Mouse (Mus musculus) limb, embryonic 12.5 days (tissue): ENCODE results near the gene Emsy. TPM values are rescaled to one million over a fixed set of nuclear protein-coding genes. Genes with fewer than 3 reads are reported as not detected.

Experiments
- ATAC-seq: fragments of 200-750 bp; cut with Nextera tagmentation; 2 replicates; pipeline ENCODE4 v1.8.0; 2017; ENCODE audit warnings: low read depth, moderate TSS enrichment; ENCODE audit not compliant: insufficient number of reproducible peaks, insufficient read depth, low FRiP score, low TSS enrichment
- H3K27ac ChIP-seq: fragments of 300-500 bp; sonication (generic); 2 replicates; pipeline ENCODE4 v1.5.1; 2016; ENCODE audit warnings: mild to moderate bottlenecking, moderate library complexity
- H3K27me3 ChIP-seq: fragments of 300-500 bp; sonication (generic); 2 replicates; pipeline ENCODE4 v1.6.1; 2016; ENCODE audit warnings: mild to moderate bottlenecking, moderate library complexity
- H3K36me3 ChIP-seq: fragments of 300-500 bp; sonication (generic); 2 replicates; pipeline ENCODE4 v1.6.1; 2016; ENCODE audit warnings: mild to moderate bottlenecking, moderate library complexity
- H3K4me1 ChIP-seq: fragments of 300-500 bp; sonication (generic); replicated peaks from 2 replicates; pipeline ENCODE4 v1.6.1; 2016
- H3K4me2 ChIP-seq: fragments of 300-500 bp; sonication (generic); 2 replicates; pipeline ENCODE4 v1.6.1; 2016; ENCODE audit warnings: mild to moderate bottlenecking, moderate library complexity
- H3K4me3 ChIP-seq: fragments of 300-500 bp; sonication (generic); replicated peaks from 2 replicates; pipeline ENCODE4 v1.5.1; 2016; ENCODE audit warnings: mild to moderate bottlenecking
- H3K9ac ChIP-seq: fragments of 300-500 bp; sonication (generic); replicated peaks from 2 replicates; pipeline ENCODE4 v1.6.1; 2016; ENCODE audit warnings: mild to moderate bottlenecking, moderate library complexity
- H3K9me3 ChIP-seq: fragments of 300-500 bp; sonication (generic); 2 replicates; pipeline ENCODE4 v1.6.1; 2016; ENCODE audit warnings: mild to moderate bottlenecking, moderate library complexity
- WGBS: fragments of 180-500 bp; shearing (Covaris S2); methylation state at CpG from one replicate; pipeline ENCODE4 v1.1.7; 2016; 5-methylcytosine and 5-hydroxymethylcytosine counted together
- polyA plus RNA-seq: library from polyadenylated mRNA; unstranded; fragments of >200 nt; fragmentation: Nextera tagmentation; extraction: Ambion mirVana; gene quantifications from 2 replicates; pipeline ENCODE4 v1.2.1, GENCODE M21; 2016

Emsy gene
- polyA plus RNA-seq, 1 experiment from 2014 or later: 28.4 TPM

DNA sequence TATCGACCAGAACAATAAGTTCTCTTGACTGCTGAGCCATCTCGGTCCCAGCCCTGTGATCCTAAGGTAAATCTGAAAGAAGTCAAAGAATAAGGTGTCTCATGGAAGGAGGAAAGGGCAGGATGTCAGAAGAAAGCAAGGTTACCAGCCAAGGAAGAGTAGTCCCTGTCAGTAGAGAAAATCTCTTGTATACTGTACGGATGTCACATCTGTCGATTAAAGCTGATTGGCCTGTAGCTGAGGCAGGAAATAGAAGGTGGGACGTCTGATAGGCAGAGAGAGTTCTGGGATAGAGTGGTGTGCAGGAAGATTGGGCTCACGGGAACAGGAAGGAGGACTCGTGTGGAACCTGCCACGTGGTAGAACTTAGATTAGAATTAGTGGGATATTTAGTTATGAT, 94.4 kb downstream of the Emsy start:
- no peak for ATAC-seq
- 90% methylated on average over 8 of the region's 8 CpGs for WGBS
- no peak overlapping the region for H3K4me2 ChIP-seq
- peaks cover 19% of the 10 kb centered on the region for H3K4me1 ChIP-seq
- no peaks in the 10 kb centered on the region for H3K9me3 ChIP-seq
- H3K27ac ChIP-seq: no peak overlapping the region
- H3K9ac ChIP-seq: no peak overlapping the region
- H3K27me3 ChIP-seq: no peaks in the 10 kb centered on the region
- no peaks in the 10 kb centered on the region for H3K36me3 ChIP-seq
- no peak overlapping the region for H3K4me3 ChIP-seq

DNA sequence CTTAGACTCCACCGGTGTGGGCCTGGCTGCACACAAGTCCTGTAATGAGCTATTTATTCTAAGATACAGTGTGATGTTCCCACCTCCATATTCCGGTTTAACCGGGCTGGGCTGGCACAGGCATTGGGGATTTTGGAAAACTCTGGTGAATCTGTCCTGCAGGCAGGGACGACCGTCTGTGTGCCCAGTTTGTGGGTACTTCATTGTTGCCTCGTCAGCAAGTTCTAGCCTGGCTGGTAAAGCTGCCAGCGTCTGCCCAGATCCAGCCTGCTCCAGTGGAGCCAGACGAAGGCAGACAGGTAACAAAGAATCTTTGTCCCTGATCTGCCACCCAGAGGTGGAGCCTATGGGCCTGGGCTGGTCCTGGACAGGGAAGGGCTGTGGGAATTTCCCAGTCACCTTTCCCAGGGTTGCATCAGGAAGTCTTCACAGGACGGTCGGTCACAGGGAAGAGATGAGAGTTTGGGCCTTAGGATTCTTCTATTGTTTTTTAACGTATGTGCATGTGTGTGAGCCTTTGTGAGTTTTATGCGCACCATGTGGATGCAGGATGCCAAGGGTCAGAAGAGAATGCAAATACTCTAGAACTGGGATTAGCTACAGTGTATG, 94.9 kb downstream of the Emsy start:
- WGBS: 83% methylated on average over 12 of the region's 12 CpGs
- Histone ChIP-seq H3K4me2 (no peak overlapping the region), H3K4me3 (no peak overlapping the region), H3K9ac (no peak overlapping the region), H3K27me3 (no peaks in the 10 kb centered on the region), H3K27ac (no peak overlapping the region), H3K9me3 (no peaks in the 10 kb centered on the region), H3K36me3 (no peaks in the 10 kb centered on the region), H3K4me1 (peaks cover 14% of the 10 kb centered on the region)
- ATAC-seq: no peak

DNA sequence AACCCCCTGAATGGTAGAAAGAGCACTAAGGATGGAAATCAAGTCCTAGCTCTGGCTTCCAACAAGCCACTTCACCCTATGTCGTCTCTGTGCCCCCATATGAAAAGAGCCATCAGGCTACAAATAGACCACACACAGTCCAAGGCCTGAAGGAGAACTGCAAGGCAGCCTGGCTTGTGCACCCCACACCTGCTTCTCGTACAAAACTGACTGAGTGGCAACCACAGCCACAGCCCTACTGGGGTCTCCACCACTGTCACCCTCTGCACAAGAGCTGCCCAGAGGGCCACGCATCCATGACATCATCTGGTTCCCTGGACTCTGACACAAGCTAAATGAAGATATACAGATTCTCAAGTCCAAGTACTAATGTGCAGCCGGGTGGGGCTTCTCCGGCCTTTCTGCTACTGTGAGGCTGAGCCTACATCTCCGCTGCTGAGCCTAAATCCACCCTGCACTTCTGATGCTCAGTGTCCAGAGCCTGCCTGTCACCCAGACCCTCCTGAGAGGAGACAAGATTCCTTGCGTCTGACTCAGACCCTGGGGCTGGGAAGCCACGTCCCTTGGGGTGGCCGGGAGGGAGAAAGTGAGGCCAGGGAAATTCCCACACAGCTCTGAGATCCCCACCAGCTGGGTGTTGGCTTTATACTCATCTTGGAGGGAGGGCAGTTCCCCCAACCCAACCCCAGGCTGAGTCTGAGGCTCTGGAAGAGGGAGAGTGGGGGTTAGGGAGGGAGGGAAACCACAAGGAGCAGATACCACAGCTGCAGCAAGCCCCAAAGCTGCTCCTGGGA, 98.3 kb downstream of the Emsy start:
- 72% methylated on average over 9 of the region's 9 CpGs for WGBS
- no peaks in the 10 kb centered on the region for H3K36me3 ChIP-seq
- no peak overlapping the region for H3K27ac ChIP-seq
- H3K4me3 ChIP-seq: no peak overlapping the region
- no peak overlapping the region for H3K4me2 ChIP-seq
- no peak overlapping the region for H3K9ac ChIP-seq
- 0 out of 2 replicates have a peak, but pooled peaks cover 9% of the 10 kb centered on the region for H3K4me1 ChIP-seq
- no peaks in the 10 kb centered on the region for H3K9me3 ChIP-seq
- H3K27me3 ChIP-seq: no peaks in the 10 kb centered on the region
- ATAC-seq: no peak

DNA sequence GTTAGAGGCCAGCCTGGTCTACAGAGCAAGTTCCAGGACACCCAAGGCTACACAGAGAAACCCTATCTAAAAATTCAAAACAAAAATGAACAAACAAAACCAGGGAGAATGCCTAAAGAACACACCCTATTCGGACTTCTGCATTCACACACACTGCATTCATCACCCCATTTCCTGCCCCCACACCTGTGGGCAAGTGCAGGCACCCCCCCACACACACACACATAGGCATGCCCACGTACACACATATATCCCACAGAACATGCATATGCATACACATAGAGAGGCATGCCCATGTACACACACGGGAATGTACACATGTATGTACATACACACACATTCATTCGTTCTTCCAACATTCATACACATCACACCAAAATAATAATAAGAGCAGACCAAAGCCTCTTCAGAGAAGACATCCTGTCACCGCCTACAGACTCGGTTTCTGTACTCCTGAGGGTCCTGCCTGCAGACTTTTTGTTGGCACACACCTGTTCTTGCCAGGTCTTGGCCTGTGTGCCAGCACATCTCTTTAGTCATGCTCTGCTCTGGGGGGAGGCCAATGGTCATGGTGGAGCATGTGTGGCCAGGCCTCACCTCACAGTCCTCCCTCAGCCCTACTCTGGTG, 99.7 kb downstream of the Emsy start:
- H3K9ac ChIP-seq: no peak overlapping the region
- no peak overlapping the region for H3K4me3 ChIP-seq
- 0 out of 2 replicates have a peak, but pooled peaks cover 9% of the 10 kb centered on the region for H3K4me1 ChIP-seq
- no peak overlapping the region for H3K4me2 ChIP-seq
- H3K9me3 ChIP-seq: no peaks in the 10 kb centered on the region
- no peaks in the 10 kb centered on the region for H3K36me3 ChIP-seq
- no peak overlapping the region for H3K27ac ChIP-seq
- no peaks in the 10 kb centered on the region for H3K27me3 ChIP-seq
- 82% methylated on average over 6 of the region's 6 CpGs for WGBS
- no peak for ATAC-seq

DNA sequence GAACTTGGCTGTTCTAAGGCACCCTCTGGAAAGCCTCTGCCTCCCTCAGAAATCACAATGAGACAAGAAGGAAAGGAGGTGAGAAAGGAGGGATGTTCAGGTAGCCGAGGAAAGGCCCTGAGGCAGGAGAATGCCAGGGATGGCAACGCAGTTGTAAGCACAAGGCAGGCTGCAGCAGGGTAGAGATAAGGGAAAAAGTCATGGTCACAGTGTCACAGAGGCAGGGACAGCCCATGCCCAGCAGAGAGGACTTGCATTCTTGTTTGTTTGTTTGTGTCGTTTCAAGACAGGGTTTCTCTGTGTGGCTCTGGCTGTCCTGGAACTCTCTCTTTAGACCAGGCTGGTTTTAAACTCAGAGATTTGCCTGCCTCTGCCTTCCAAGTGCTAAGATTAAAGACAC, 105.5 kb downstream of the Emsy start:
- no peak for ATAC-seq
- no peaks in the 10 kb centered on the region for H3K36me3 ChIP-seq

DNA sequence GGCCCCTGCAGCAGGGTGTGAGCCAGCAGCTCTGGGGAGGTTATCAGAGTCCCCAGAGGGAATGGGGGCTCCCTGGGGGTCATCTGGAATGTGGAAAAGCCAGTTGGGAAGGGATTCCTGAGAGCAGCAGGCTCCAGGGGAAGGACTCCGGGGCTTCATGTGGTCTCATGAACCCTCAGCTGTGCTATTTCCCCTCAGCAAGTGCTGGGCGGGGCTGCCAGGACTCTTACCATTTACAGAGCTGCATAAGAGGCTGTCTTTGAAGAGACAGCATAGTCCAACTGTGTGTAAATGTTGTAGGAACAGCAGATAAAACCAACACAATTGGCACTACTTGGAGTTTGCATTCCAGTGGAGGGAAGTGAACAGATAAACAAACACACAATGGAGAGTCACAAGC, 106.0 kb downstream of the Emsy start:
- no peak overlapping the region for H3K4me2 ChIP-seq
- no peak overlapping the region for H3K9ac ChIP-seq
- H3K36me3 ChIP-seq: no peaks in the 10 kb centered on the region
- no peak overlapping the region for H3K27ac ChIP-seq
- peaks cover 5% of the 10 kb centered on the region; the same call in 1 of the 2 replicates for H3K4me1 ChIP-seq
- no peak overlapping the region for H3K4me3 ChIP-seq
- 28% methylated on average over 2 of the region's 2 CpGs for WGBS
- no peaks in the 10 kb centered on the region for H3K27me3 ChIP-seq
- ATAC-seq: no peak
- no peaks in the 10 kb centered on the region for H3K9me3 ChIP-seq

More for the DNA sequence above, 105.5 kb downstream of the Emsy start:
- Histone ChIP-seq H3K27ac (no peak overlapping the region), H3K27me3 (no peaks in the 10 kb centered on the region), H3K9me3 (no peaks in the 10 kb centered on the region), H3K4me2 (no peak overlapping the region), H3K4me1 (peaks cover 7% of the 10 kb centered on the region; the same call in 1 of the 2 replicates), H3K9ac (no peak overlapping the region), H3K4me3 (no peak overlapping the region)
- WGBS: 59% methylated on average over 3 of the region's 3 CpGs

DNA sequence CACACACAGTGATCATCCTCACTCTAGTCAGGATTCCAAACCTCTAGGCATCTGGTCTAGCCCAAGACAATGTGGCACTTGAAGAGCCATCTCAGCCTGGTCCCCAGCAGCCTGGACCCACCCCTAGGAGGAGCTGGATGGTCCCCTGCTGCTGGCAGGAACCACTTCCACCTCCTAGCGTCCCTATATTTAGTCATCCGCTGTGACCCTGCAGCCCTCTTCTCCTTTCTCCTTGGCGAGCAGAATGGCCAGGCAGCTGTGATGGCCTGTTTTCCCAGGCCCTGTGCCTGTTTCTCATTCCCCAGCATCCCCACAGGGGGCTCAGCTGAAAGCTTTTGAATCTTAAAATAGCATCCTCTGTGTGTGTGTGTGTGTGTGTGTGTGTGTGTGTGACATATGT, 107.7 kb downstream of the Emsy start:
- H3K4me3 ChIP-seq: no peak overlapping the region
- no peak overlapping the region for H3K4me2 ChIP-seq
- no peaks in the 10 kb centered on the region for H3K9me3 ChIP-seq
- no peak overlapping the region for H3K9ac ChIP-seq
- peaks cover 9% of the 10 kb centered on the region; the same call in 1 of the 2 replicates for H3K4me1 ChIP-seq
- 28% methylated on average over 3 of the region's 3 CpGs for WGBS
- no peaks in the 10 kb centered on the region for H3K36me3 ChIP-seq
- no peak overlapping the region for H3K27ac ChIP-seq
- no peak for ATAC-seq
- H3K27me3 ChIP-seq: no peaks in the 10 kb centered on the region

DNA sequence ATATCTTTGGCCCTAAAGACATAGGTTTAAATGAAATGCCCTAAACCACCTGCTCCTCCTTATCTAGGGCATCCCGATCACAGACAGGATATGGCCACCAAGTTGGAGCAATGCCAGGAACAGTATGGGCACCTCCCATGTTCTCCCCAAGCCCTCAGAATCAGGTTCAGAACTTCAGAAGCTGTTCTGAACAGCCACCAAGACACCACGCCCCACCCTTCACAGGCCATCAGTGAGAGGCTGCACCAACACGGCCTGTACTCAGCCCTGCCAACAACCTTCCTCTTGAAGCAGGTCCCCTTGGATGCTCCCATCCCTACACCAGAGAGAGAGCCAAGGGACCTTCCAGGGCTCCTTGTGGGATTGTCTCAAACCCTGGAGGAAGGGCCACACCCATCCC, 112.0 kb downstream of the Emsy start:
- no peaks in the 10 kb centered on the region for H3K27me3 ChIP-seq
- H3K4me2 ChIP-seq: no peak overlapping the region
- WGBS: 53% methylated on average over 3 of the region's 3 CpGs
- no peak overlapping the region for H3K9ac ChIP-seq
- peaks cover 29% of the 10 kb centered on the region for H3K4me1 ChIP-seq
- ATAC-seq: no peak
- no peak overlapping the region for H3K4me3 ChIP-seq
- no peak overlapping the region for H3K27ac ChIP-seq
- H3K9me3 ChIP-seq: no peaks in the 10 kb centered on the region
- no peaks in the 10 kb centered on the region for H3K36me3 ChIP-seq

DNA sequence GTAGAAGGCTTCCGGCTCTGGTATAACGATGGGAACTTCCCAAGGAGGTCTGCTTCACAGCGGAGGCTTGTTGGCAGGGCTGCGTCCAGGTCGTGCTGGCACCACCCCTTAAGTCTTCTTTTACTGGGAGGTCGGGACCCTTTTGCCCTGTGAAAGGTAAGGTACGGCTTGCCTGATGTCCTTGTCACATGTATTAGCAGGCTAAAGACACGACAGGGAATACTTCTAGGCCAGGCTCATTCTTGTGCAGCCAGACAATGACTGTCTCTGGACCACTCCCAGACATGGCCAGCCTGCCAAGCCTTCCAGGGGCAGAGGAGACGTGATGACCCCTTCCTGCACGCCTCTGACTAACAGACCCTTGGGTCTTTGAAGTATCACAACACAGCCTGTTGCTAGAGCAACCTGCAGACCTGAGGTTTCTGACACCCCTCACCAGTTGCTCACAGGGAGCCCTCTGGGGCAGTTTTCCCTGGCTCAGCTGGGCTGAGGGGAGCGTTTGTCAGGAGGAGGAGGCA, 112.7 kb downstream of the Emsy start:
- no peaks in the 10 kb centered on the region for H3K9me3 ChIP-seq
- no peak overlapping the region for H3K27ac ChIP-seq
- WGBS: 26% methylated on average over 11 of the region's 11 CpGs
- H3K9ac ChIP-seq: no peak overlapping the region
- H3K4me3 ChIP-seq: no peak overlapping the region
- ATAC-seq: no peak
- no peak overlapping the region for H3K4me2 ChIP-seq
- H3K36me3 ChIP-seq: no peaks in the 10 kb centered on the region
- H3K4me1 ChIP-seq: peaks cover 29% of the 10 kb centered on the region
- no peaks in the 10 kb centered on the region for H3K27me3 ChIP-seq

DNA sequence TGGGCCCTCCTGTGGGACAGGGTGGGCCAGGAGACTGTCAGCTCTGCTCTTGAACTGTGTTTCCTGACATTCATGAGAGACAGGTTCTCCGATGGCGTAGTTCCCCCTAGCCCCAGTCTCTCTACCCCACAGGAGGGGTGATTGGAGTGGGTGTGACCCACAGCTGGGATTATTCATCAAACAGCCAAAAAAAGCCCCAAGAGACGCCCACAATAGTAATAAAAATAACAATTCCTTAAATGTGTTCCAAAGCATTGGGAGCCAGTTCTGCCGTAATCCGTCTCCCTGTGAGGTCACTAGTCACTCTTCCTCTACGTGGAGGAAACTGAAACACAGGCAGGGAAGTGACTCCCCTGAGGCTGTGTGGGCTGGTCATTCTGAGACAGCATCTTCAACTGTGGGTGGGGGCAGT, 113.8 kb downstream of the Emsy start:
- no peak for ATAC-seq
- no peak overlapping the region for H3K4me2 ChIP-seq
- no peaks in the 10 kb centered on the region for H3K9me3 ChIP-seq
- peaks cover 34% of the 10 kb centered on the region for H3K4me1 ChIP-seq
- H3K27ac ChIP-seq: no peak overlapping the region
- 61% methylated on average over 6 of the region's 6 CpGs for WGBS
- no peak overlapping the region for H3K4me3 ChIP-seq
- no peaks in the 10 kb centered on the region for H3K36me3 ChIP-seq
- no peaks in the 10 kb centered on the region for H3K27me3 ChIP-seq
- H3K9ac ChIP-seq: no peak overlapping the region

DNA sequence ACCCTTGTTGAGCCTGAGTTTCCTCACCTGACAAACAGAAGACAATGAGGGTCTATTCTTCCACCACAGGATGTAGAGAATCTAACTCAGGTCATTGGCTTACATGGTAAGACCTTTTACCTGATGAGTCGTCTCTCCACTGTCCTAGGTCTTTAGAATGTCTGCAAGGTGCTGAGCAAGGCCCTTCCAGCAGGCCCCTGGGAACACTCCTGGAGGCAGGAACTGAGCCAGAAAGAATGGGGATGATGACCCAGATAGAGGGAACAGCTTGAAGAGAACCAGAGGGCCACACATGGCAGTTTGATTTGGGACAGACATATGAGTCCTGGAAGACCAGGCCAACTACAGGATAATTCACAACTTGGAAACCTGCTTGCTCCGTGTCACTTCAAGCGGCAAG, 114.3 kb downstream of the Emsy start:
- Histone ChIP-seq H3K4me1 (peaks cover 39% of the 10 kb centered on the region), H3K4me3 (no peak overlapping the region), H3K27me3 (no peaks in the 10 kb centered on the region), H3K4me2 (no peak overlapping the region), H3K9ac (no peak overlapping the region), H3K27ac (no peak overlapping the region), H3K36me3 (no peaks in the 10 kb centered on the region), H3K9me3 (no peaks in the 10 kb centered on the region)
- no peak for ATAC-seq
- WGBS: 91% methylated on average over 3 of the region's 3 CpGs
